ENCODE assay signal across 9 mouse cellular contexts in genomic region chrX:48694460-48694859, GRCm38 (mm10). TPM values are rescaled to one million over a fixed set of nuclear protein-coding genes. Genes with fewer than 3 reads are reported as not detected.
DNase-seq lines count a peak whose midpoint lies in the region; ATAC-seq lines count a peak whose summit lies in the region.
"Had no signal": no experiment of that assay in that cellular context is flagged by ENCODE, and none has a peak within 500 bp of the region (broad histone marks: within the 10 kb centered on the region; RNA-seq: fewer than 3 reads in every experiment).

No protein-coding gene starts in this region.

- H3K4me2 ChIP-seq in kidney, embryonic 14.5 days (replicated peaks; ENCODE audit: low read depth, low read length): peak overlapping the region; percentile 47
- peak overlapping the region; percentile 53 for H3K4me2 ChIP-seq in hindbrain, embryonic 13.5 days
- H3K4me2 ChIP-seq in midbrain, embryonic 12.5 days (replicated peaks): peak overlapping the region; percentile 43

- H3K4me1 ChIP-seq in kidney, embryonic 14.5 days (ENCODE audit: control insufficient read depth, insufficient read depth, low read length): no peaks in the 10 kb centered on the region
- no peaks in the 10 kb centered on the region for H3K4me1 ChIP-seq in brown adipose tissue, adult 24 weeks (ENCODE audit: control insufficient read depth, insufficient read depth, insufficient read length, low read length)
- peaks cover 7% of the 10 kb centered on the region for H3K4me1 ChIP-seq in hindbrain, embryonic 13.5 days (replicated peaks)
- H3K4me1 ChIP-seq in midbrain, embryonic 12.5 days: peaks cover 7% of the 10 kb centered on the region

- peak; percentile 90 for ATAC-seq in kidney, embryonic 14.5 days (ENCODE audit: low FRiP score, low TSS enrichment)
- ATAC-seq in hindbrain, embryonic 13.5 days (ENCODE audit: low FRiP score): peak; percentile 91
- peak; percentile 92 for ATAC-seq in midbrain, embryonic 12.5 days (ENCODE audit: low FRiP score, low read depth)

- intact Hi-C loops in left cerebral cortex, postnatal 25 days (cut with DNase I): no loop called here

- no peaks in the 10 kb centered on the region for H3K36me3 ChIP-seq in kidney, embryonic 14.5 days (ENCODE audit: control insufficient read depth, insufficient read depth, low read length)
- peaks cover 8% of the 10 kb centered on the region; the same call in 1 of the 2 replicates for H3K36me3 ChIP-seq in hindbrain, embryonic 13.5 days
- peaks cover 4% of the 10 kb centered on the region; the same call in 1 of the 2 replicates for H3K36me3 ChIP-seq in midbrain, embryonic 12.5 days

- no peak overlapping the region for H3K27ac ChIP-seq in kidney, embryonic 14.5 days (ENCODE audit: low read depth, low read length)
- no peak overlapping the region for H3K27ac ChIP-seq in brown adipose tissue, adult 24 weeks (replicated peaks; ENCODE audit: low read depth, low read length)
- H3K27ac ChIP-seq in hindbrain, embryonic 13.5 days: no peak overlapping the region
- H3K27ac ChIP-seq in midbrain, embryonic 12.5 days (replicated peaks): no peak overlapping the region

- no peak overlapping the region for H3K9ac ChIP-seq in kidney, embryonic 14.5 days (ENCODE audit: low read depth, low read length)
- no peak overlapping the region for H3K9ac ChIP-seq in hindbrain, embryonic 13.5 days
- H3K9ac ChIP-seq in midbrain, embryonic 12.5 days (replicated peaks): 0 out of 2 replicates have a peak overlapping the region, but pooled peaks have one; percentile 34

- WGBS in kidney, embryonic 14.5 days: 17% methylated on average over 6 of the region's 6 CpGs
- WGBS in hindbrain, embryonic 13.5 days: 10% methylated on average over 6 of the region's 6 CpGs
- 18% methylated on average over 6 of the region's 6 CpGs for WGBS in midbrain, embryonic 12.5 days

- no peaks in the 10 kb centered on the region for H3K9me3 ChIP-seq in kidney, embryonic 14.5 days (ENCODE audit: control insufficient read depth, low read length)
- no peaks in the 10 kb centered on the region for H3K9me3 ChIP-seq in hindbrain, embryonic 13.5 days
- no peaks in the 10 kb centered on the region for H3K9me3 ChIP-seq in midbrain, embryonic 12.5 days

- DNase-seq in kidney, postnatal 14 days: no peak
- DNase-seq in adrenal gland, adult 2 months: no peak
- DNase-seq in cerebellum, adult 11 months: no peak
- no peak for DNase-seq in left cerebral cortex, postnatal 25 days (ENCODE audit: low spot score in 2 of 2)

- peak overlapping the region; percentile 58 for H3K4me3 ChIP-seq in kidney, embryonic 14.5 days (ENCODE audit: low read length)
- peak overlapping the region; percentile 91 for H3K4me3 ChIP-seq in brown adipose tissue, adult 24 weeks (ENCODE audit: insufficient read depth, low read depth, low read length)
- H3K4me3 ChIP-seq in hindbrain, embryonic 13.5 days: peak overlapping the region; percentile 55
- H3K4me3 ChIP-seq in midbrain, embryonic 12.5 days: peak overlapping the region; percentile 58

- no peaks in the 10 kb centered on the region for H3K27me3 ChIP-seq in kidney, embryonic 14.5 days (ENCODE audit: control insufficient read depth, insufficient read depth, low read length)
- no peaks in the 10 kb centered on the region for H3K27me3 ChIP-seq in hindbrain, embryonic 13.5 days
- H3K27me3 ChIP-seq in midbrain, embryonic 12.5 days: no peaks in the 10 kb centered on the region

RNA-seq across cellular contexts. Expression of gene Rbmx2, which starts 0.3 kb away (rescaled TPM):
- polyA plus RNA-seq in kidney, embryonic 14.5 days (2014; fragmentation: Nextera tagmentation; extraction: Ambion mirVana): 26.5 and 35.1 TPM in 2 replicates
- polyA plus RNA-seq in brown adipose tissue, adult 24 weeks (2012; ENCODE audit: insufficient read depth, insufficient read length, missing spikeins): 3.3 and 4.3 TPM in 2 replicates
- polyA plus RNA-seq in hindbrain, embryonic 13.5 days (2015; fragmentation: Nextera tagmentation; extraction: Ambion mirVana): 23.6 and 27.2 TPM in 2 replicates
- 23.7 and 26.7 TPM in 2 replicates for polyA plus RNA-seq in midbrain, embryonic 12.5 days (2016; fragmentation: Nextera tagmentation; extraction: Ambion mirVana)
- 1 to 10 TPM; 2.0 to 4.3 TPM for total RNA-seq in adrenal gland, adult 2 months (2021)
- polyA plus RNA-seq in adrenal gland, adult 2 months (2012; rRNA removed): 0.13 and 0.39 TPM in 2 replicates
- total RNA-seq in left cerebral cortex, postnatal 25 days (2021): 1 to 10 TPM; 4.2 to 4.4 TPM

RNA-seq across cellular contexts. Expression of gene Gpr119, which starts 20.2 kb away (rescaled TPM):
- not detected in 2 replicates for polyA plus RNA-seq in kidney, embryonic 14.5 days (2014; fragmentation: Nextera tagmentation; extraction: Ambion mirVana)
- polyA plus RNA-seq in brown adipose tissue, adult 24 weeks (2012; ENCODE audit: insufficient read depth, insufficient read length, missing spikeins): not detected in 2 replicates
- 0.14 TPM in 1 of 2 replicates, not detected in the other for polyA plus RNA-seq in hindbrain, embryonic 13.5 days (2015; fragmentation: Nextera tagmentation; extraction: Ambion mirVana)
- not detected in 2 replicates for polyA plus RNA-seq in midbrain, embryonic 12.5 days (2016; fragmentation: Nextera tagmentation; extraction: Ambion mirVana)
- total RNA-seq in adrenal gland, adult 2 months (2021): under 1 TPM in 1 of 2 experiments, not detected in 1; 0.12 TPM
- 0.09 TPM in 1 of 2 replicates, not detected in the other for polyA plus RNA-seq in adrenal gland, adult 2 months (2012; rRNA removed)
- total RNA-seq in left cerebral cortex, postnatal 25 days (2021): not detected
- total RNA-seq: neutrophil, adult 5-6 weeks had no signal
